Mouse (Mus musculus) ES-E14 (cell line): ENCODE measurements around the gene Gm20479.

Source experiments
- CHD2 ChIP-seq: IDR thresholded peaks from 2 replicates; pipeline ENCODE4 v1.6.1; 2014; ENCODE audit warnings: mild to moderate bottlenecking, low read depth, low read length, inconsistent platforms
- HCFC1 ChIP-seq: IDR thresholded peaks from 2 replicates; pipeline ENCODE4 v1.6.1; 2012; ENCODE audit warnings: low read length, inconsistent platforms, borderline replicate concordance; ENCODE audit not compliant: insufficient read depth
- MAFK ChIP-seq: IDR thresholded peaks from 2 replicates; pipeline ENCODE4 v1.6.1; 2014; ENCODE audit warnings: mild to moderate bottlenecking, low read depth, low read length, inconsistent platforms; ENCODE audit not compliant: insufficient read depth
- ZC3H11A ChIP-seq: IDR thresholded peaks from 2 replicates; pipeline ENCODE4 v1.6.1; 2012; ENCODE audit warnings: low read depth, mild to moderate bottlenecking, inconsistent platforms, low read length, borderline replicate concordance
- ZNF384 ChIP-seq: IDR thresholded peaks from 2 replicates; pipeline ENCODE4 v1.6.1; 2012; ENCODE audit warnings: low read depth, low read length, inconsistent platforms

DNA sequence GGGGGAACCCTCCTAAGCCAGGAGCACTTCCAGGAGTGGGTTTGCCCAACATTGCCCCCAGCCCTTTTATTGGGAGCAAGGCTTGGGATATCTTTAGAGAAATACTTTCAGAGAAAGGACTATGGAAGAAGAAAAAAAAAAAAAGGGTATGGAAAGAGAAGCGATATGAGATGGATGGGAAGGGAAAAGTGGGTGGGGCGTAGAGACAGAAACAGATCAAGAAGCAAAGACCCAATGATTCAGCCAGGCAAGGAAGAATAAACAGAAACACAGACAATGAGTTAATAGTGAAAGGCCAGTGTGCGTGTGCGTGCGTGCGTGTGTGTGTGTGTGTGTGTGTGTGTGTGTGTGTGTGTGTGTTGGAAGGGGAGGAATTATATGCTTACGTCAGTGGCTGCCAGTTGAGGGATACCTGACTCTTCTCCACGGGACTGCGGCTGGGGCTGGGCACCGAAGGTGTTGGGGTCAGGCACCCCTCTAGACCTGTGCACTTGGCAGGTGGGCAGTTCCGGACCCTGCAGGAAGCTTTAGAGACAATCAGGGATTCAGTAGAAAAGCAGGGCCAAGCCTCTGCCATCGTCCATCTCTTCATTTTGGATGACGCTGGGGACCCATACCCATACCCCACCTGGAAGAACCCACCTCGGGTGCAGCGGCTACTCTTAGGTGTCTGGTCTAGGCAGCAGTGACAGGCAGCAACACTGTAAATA is 22.1 kb downstream of the Gm20479 start:
- TF ChIP-seq HCFC1 = no peak
- TF ChIP-seq ZNF384 = no peak
- no peak for TF ChIP-seq MAFK
- TF ChIP-seq CHD2 = no peak
- TF ChIP-seq ZC3H11A = no peak
